Mouse (Mus musculus): Measurements from ENCODE around the gene Shox2. TPM values are rescaled to one million over a fixed set of nuclear protein-coding genes. Genes with fewer than 3 reads are reported as not detected.
A peak's percentile ranks its signal among the peaks of the same experiment; 100 is the strongest.

Gene Shox2
- polyA plus RNA-seq, 1 experiment, result 2.6 TPM

DNA sequence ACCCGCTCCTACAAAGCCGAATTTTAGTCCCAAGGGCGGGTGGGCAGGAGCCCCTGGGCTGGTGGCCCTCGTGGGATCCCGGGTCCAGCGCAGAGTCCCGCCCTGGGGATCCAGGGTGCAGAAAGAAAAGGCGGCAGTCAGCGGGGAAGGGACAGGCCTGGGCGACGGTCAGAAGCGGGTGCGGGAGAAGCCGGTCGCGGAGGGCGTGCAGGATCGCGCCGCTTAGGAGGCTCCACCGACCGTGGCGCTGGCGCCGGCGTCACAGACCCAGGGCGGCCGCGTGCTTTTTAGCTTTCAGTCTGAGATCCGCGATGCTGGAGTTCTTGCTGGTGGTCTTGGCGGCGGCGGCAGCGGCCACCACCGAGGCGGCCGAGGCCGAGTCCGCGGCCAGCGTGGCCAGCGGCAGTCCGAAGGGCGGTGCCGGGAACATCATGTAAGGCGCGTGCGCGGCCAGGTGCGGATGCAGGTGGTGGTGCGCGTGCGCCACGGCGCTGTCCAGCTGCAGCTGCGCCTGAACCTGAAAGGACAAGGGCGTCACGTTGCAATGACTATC, 8.1 kb downstream of the Shox2 start:
- Histone ChIP-seq H3K27ac (replicated peaks; ENCODE audit: low read depth, low read length) (no peak overlapping the region), H3K4me3 (ENCODE audit: insufficient read depth, low read depth, low read length) (peak overlapping the region; percentile 34), H3K4me1 (ENCODE audit: control insufficient read depth, insufficient read depth, insufficient read length, low read length) (no peaks in the 10 kb centered on the region; the same call in 1 of the 2 replicates)

DNA sequence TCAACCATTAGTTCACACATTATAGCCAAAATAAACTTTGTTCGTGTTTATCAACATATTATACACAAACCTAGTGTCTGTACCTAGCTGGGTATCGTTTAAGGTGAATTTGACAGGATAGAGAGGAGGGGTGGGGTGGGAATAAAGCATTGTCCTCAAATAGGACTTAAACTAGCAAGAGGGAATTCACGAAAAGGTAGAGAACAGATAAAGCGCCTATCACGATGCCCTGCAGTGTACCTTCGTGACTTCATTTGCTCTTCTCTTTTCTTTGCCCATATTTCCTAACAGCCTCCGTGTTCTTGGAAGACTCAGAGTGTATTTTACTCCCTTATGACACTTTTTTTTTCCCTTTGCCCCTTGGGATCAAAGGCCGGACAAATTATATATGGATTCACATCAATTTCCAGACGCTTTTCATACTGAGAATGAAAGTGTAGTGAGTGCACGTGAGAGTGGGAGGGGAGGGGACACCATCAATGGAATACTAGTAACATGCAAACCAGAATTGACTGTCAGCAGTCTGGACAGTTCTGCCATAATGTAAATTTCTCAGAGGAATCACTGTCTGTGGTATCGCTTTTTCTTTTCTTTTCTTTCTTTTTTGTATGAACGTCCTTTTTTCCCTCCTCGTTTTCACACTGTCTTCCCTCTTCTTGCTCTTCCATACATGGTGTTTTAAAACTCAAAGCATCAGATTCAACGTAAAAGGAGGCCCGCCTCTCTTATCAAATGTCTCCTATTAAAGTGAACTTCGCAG, 9.2 kb downstream of the Shox2 start:
- Histone ChIP-seq H3K4me1 (ENCODE audit: control insufficient read depth, insufficient read depth, insufficient read length, low read length) (no peaks in the 10 kb centered on the region; the same call in 1 of the 2 replicates), H3K4me3 (ENCODE audit: insufficient read depth, low read depth, low read length) (no peak overlapping the region), H3K27ac (replicated peaks; ENCODE audit: low read depth, low read length) (no peak overlapping the region)

DNA sequence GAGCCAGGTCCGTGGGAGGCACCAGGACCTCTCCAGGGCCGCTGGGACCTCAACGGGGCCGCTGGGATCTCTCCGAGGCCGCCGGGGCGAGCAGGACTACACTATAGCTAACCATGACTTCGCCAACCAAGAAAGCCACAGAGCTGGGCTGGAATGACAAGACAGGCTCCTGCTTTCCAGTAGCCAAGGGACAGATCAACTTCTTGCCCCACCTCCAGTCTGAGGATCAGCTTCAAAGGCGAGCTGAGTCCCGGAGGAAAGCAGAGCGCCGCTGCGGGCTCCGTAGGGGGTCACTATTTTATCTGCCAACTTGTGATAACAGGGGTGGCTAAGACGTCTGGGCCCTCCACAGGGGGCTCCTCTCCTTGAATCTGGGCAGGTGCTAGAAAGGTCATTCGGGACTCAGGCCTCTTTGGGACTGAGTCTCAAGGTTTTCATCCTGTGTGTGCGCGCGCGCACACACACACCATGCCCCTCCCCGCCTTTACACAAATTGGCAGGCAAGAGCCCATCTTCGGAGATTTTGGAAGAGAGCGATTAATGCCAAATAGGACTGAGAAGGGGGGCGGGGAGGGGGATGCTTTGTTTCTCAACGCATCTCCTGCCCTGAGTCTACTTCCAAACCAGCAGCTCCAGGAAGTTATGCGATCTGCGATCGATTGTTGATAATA, 10.8 kb downstream of the Shox2 start:
- Histone ChIP-seq H3K27ac (replicated peaks; ENCODE audit: low read depth, low read length) (no peak overlapping the region), H3K4me1 (ENCODE audit: control insufficient read depth, insufficient read depth, insufficient read length, low read length) (no peaks in the 10 kb centered on the region; the same call in 1 of the 2 replicates), H3K4me3 (ENCODE audit: insufficient read depth, low read depth, low read length) (no peak overlapping the region)

DNA sequence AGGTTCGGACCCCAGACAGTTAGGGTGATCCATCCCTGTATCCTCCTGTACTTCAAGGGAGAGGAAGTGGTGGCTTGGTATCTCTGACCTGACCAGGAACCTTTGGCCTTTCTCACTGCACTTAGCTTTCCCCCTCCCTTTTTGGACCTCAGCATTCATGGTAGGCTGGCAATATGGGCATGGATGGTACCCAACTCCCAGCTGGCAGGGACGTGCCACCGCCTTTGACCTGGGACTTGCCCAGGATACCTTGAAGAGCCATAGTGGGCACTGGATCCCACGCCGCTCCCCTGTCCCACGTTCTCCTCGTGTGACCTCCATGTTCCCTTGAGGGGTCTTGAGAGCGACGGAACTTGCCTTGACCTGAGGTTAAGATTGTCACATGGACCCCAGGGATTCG, 11.3 kb downstream of the Shox2 start:
- Histone ChIP-seq H3K4me3 (ENCODE audit: insufficient read depth, low read depth, low read length) (no peak overlapping the region), H3K4me1 (ENCODE audit: control insufficient read depth, insufficient read depth, insufficient read length, low read length) (no peaks in the 10 kb centered on the region; the same call in 1 of the 2 replicates), H3K27ac (replicated peaks; ENCODE audit: low read depth, low read length) (no peak overlapping the region)

DNA sequence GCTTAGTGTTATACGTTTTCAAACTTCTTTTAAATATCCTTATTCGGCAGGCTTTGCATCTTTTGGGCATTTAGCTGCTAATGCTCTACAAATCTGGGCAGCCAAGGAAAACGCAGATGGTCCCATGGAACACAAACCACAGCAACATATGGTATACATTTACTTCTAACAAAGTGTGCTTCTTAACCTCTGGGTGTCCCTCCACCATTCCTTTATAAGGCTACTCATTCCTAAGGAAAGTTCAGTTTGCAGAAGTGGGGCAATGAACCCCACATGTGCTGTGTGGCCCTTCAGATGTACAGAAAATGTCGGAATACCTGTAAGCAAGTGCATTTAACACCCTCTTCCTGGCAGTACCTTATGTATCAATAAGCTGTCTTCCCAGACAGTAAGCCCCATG, 14.1 kb downstream of the Shox2 start:
- no peaks in the 10 kb centered on the region for H3K4me1 ChIP-seq (ENCODE audit: control insufficient read depth, insufficient read depth, insufficient read length, low read length)
- no peak overlapping the region for H3K4me3 ChIP-seq (ENCODE audit: insufficient read depth, low read depth, low read length)
- no peak overlapping the region for H3K27ac ChIP-seq (replicated peaks; ENCODE audit: low read depth, low read length)

DNA sequence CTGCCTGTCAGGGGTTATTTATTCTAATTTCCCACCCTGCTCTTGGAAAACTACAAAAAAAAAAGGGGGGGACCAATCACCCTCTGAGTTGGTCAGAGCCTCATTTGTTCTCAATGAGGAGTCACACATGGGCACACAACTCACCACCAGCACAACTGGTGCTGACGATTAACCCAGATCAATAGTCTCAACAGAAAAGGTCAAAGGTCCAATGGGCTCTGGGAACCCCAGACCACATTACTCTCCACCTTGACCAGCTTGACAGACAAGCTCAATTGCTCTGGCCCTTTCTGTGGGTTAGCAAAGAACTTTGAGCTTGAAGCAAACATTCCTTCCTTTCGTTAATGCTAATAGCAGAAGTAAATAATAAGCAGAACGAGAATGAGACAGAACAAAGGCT, 16.7 kb downstream of the Shox2 start:
- H3K4me1 ChIP-seq (ENCODE audit: control insufficient read depth, insufficient read depth, insufficient read length, low read length), result no peaks in the 10 kb centered on the region
- no peak overlapping the region for H3K27ac ChIP-seq (replicated peaks; ENCODE audit: low read depth, low read length)
- no peak overlapping the region for H3K4me3 ChIP-seq (ENCODE audit: insufficient read depth, low read depth, low read length)

DNA sequence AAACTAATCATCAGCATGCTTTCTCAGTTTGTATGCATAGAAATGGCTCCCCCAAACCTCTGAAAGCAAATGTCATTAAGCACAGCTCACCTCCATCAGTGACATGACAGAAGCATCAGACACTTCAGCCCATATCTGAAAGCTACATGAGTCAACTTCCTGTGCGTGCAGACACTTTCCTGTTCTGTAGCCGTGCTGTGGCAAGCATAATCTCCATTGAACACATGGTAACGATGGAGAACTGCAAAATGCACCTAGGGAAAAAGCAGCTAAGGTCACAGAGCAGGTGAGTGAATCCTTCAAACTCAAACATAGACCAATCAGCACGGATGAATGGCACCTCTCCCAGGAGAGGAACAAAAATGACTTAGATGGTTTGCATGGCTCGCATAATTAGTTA, 21.6 kb downstream of the Shox2 start:
- Histone ChIP-seq H3K27ac (replicated peaks; ENCODE audit: low read depth, low read length) (no peak overlapping the region), H3K4me1 (ENCODE audit: control insufficient read depth, insufficient read depth, insufficient read length, low read length) (no peaks in the 10 kb centered on the region), H3K4me3 (ENCODE audit: insufficient read depth, low read depth, low read length) (no peak overlapping the region)

DNA sequence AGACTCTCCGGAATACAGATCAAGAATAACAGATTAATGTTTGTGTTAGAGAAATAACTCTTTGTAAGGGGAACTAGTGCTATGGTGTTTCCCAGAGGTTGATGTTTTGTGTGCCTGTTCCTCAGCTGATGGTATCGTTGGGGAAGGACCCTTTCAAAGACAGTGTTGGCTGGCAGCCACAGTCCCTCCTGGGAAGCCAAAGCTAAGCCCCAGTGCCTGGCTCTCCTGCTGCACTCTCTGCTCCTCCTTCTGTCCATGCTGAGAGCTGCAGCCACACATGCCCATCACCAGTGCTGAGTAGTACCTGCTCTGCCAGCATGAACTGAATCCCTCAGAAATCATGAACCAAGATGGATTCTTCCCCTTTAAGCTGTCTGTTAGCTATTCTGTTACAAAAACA, 26.4 kb downstream of the Shox2 start:
- Histone ChIP-seq H3K4me3 (ENCODE audit: insufficient read depth, low read depth, low read length) (no peak overlapping the region), H3K4me1 (ENCODE audit: control insufficient read depth, insufficient read depth, insufficient read length, low read length) (no peaks in the 10 kb centered on the region), H3K27ac (replicated peaks; ENCODE audit: low read depth, low read length) (no peak overlapping the region)

DNA sequence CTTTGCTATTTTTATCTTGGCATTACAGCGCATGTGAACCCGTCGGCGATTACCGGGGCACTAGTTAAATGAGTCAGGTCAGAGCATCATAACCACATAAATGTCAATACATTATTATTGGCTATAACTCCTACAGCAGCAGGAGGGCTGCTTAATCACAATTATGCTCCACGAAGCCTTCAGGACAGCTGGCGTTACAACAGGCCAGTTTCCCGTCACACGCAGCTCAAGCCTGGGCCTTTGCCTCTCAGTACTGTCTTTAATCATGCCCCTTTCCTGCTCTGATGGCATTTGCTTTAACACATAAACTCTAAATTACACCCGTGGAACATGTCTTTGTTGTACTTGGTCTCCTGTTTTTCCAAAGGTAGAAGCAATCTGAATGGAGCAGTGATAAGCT, 41.9 kb downstream of the Shox2 start:
- no peak overlapping the region for H3K4me3 ChIP-seq (ENCODE audit: insufficient read depth, low read depth, low read length)
- H3K27ac ChIP-seq (replicated peaks; ENCODE audit: low read depth, low read length), result no peak overlapping the region
- no peaks in the 10 kb centered on the region for H3K4me1 ChIP-seq (ENCODE audit: control insufficient read depth, insufficient read depth, insufficient read length, low read length)

DNA sequence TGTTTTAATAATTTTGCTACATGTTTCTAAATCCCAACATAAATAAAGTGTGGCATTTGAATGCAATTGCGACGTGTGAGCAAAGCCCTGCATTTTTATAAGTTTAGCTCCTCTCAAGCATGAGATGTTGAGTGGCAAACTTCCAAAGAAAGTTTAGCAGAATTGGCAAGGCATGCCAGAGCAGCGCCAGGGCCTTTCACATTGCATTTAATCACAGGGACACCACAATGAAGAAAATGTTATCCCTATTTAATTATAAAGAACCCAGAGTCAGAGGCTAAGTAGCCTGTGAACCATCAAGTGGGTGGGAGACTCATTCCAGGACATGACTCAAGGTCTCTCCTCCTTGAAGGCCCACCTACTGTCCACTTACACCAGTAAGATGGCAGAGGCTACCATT, 59.1 kb downstream of the Shox2 start:
- no peak overlapping the region for H3K27ac ChIP-seq (replicated peaks; ENCODE audit: low read depth, low read length)
- H3K4me3 ChIP-seq (ENCODE audit: insufficient read depth, low read depth, low read length), result no peak overlapping the region
- no peaks in the 10 kb centered on the region for H3K4me1 ChIP-seq (ENCODE audit: control insufficient read depth, insufficient read depth, insufficient read length, low read length)

Other genes with a start within 250 kb of the Shox2 start
- gene Rsrc1, start 381 bp downstream of the Shox2 start, polyA plus RNA-seq (2012; ENCODE audit: insufficient read depth, insufficient read length, missing spikeins), result 19.4 and 29.0 TPM in 2 replicates

All from brown adipose tissue, adult 24 weeks (tissue).